Mouse (Mus musculus) urinary bladder, postnatal 14 days (tissue): ENCODE data around the gene Gm10842.
"Not testable (repeated sequence)": the region's sequence is repeated elsewhere in the genome, so short reads cannot be mapped to it uniquely, and the experiment has no call there.

Experiments used
- DNase-seq: peaks from one replicate; pipeline ENCODE4 v3.0.0; 2021; ENCODE audit warnings: low spot score

Gene Gm10842

GRCm38 (mm10) chr11:105146593-105146992 lies at the start of gene Gm10842:
TSS of gene Gm10842 (plus strand) at chr11:105146893.
- no peak for DNase-seq

GRCm38 (mm10) chr11:105112448-105112847 lies 34.2 kb upstream of the Gm10842 start:
- not testable (repeated sequence) for DNase-seq

GRCm38 (mm10) chr11:105117814-105118213 lies 28.9 kb upstream of the Gm10842 start:
- no peak for DNase-seq

GRCm38 (mm10) chr11:105120551-105121061 lies 26.1 kb upstream of the Gm10842 start:
- DNase-seq = no peak

GRCm38 (mm10) chr11:105121792-105122191 lies 24.9 kb upstream of the Gm10842 start:
- not testable (repeated sequence) for DNase-seq

- DNase-seq = peak; percentile 41
Observed at GRCm38 (mm10) chr11:105123986-105124385, 22.7 kb upstream of the Gm10842 start.

- DNase-seq = peak; percentile 88
Observed at GRCm38 (mm10) chr11:105125735-105126519, 20.8 kb upstream of the Gm10842 start, which contains the start of gene Mettl2. TSS of gene Mettl2 (plus strand) at chr11:105126425.

GRCm38 (mm10) chr11:105126520-105127029 lies 20.1 kb upstream of the Gm10842 start:
- DNase-seq = no peak

GRCm38 (mm10) chr11:105135692-105136091 lies 11.0 kb upstream of the Gm10842 start:
- DNase-seq = no peak

GRCm38 (mm10) chr11:105137255-105137654 lies 9.4 kb upstream of the Gm10842 start:
- DNase-seq = not testable (repeated sequence)

- not testable (repeated sequence) for DNase-seq
Observed at GRCm38 (mm10) chr11:105140512-105140911, 6.2 kb upstream of the Gm10842 start.

GRCm38 (mm10) chr11:105141115-105141514 lies 5.6 kb upstream of the Gm10842 start:
- DNase-seq = no peak

GRCm38 (mm10) chr11:105143564-105143963 lies 3.1 kb upstream of the Gm10842 start:
- no peak for DNase-seq

GRCm38 (mm10) chr11:105144084-105144483 lies 2.6 kb upstream of the Gm10842 start:
- no peak for DNase-seq

- no peak for DNase-seq
Observed at GRCm38 (mm10) chr11:105144508-105145210, 2.0 kb upstream of the Gm10842 start.

- DNase-seq = no peak
Observed at GRCm38 (mm10) chr11:105145211-105145610, 1.5 kb upstream of the Gm10842 start.

- DNase-seq = no peak
Observed at GRCm38 (mm10) chr11:105149353-105149752, 2.7 kb downstream of the Gm10842 start.

GRCm38 (mm10) chr11:105149766-105150165 lies 3.1 kb downstream of the Gm10842 start:
- DNase-seq = no peak

GRCm38 (mm10) chr11:105150691-105151090 lies 4.0 kb downstream of the Gm10842 start:
- DNase-seq = no peak

GRCm38 (mm10) chr11:105151226-105152016 lies 4.7 kb downstream of the Gm10842 start:
- no peak for DNase-seq

- no peak for DNase-seq
Observed at GRCm38 (mm10) chr11:105152017-105152300, 5.3 kb downstream of the Gm10842 start.

- DNase-seq = no peak
Observed at GRCm38 (mm10) chr11:105152357-105152899, 5.7 kb downstream of the Gm10842 start.
